ENCODE assay signal across 18 mouse cellular contexts in genomic region chr14:99159940-99160339, GRCm38 (mm10).
DNase-seq lines count a peak whose midpoint lies in the region; ATAC-seq lines count a peak whose summit lies in the region.
"Had no signal": no experiment of that assay in that cellular context is flagged by ENCODE, and none has a peak within 500 bp of the region (broad histone marks: within the 10 kb centered on the region; RNA-seq: fewer than 3 reads in every experiment).

No protein-coding gene starts in this region.

- ATAC-seq in hindbrain, embryonic 14.5 days (ENCODE audit: low FRiP score), result peak; percentile 60; the same call in 1 of the 2 replicates
- no peak for ATAC-seq in hindbrain, embryonic 12.5 days (ENCODE audit: low FRiP score)
- 0 out of 2 replicates have a peak, but pooled peaks have one; percentile 44 for ATAC-seq in neural tube, embryonic 12.5 days (ENCODE audit: low FRiP score, low read depth)
- peak; percentile 80; the same call in 1 of the 2 replicates for ATAC-seq in midbrain, embryonic 13.5 days
- 0 out of 2 replicates have a peak, but pooled peaks have one; percentile 50 for ATAC-seq in neural tube, embryonic 15.5 days (ENCODE audit: low FRiP score)
- ATAC-seq in megakaryocyte-erythroid progenitor cell, adult 5-6 weeks (replicated peaks; ENCODE audit: low FRiP score, low TSS enrichment, poor library complexity, severe bottlenecking), result no peak
- ATAC-seq: intestine, postnatal 0 days; liver, postnatal 0 days had no signal

- H3K4me2 ChIP-seq in hindbrain, embryonic 14.5 days (replicated peaks), result no peak overlapping the region
- no peak overlapping the region for H3K4me2 ChIP-seq in hindbrain, embryonic 12.5 days (replicated peaks)
- H3K4me2 ChIP-seq in neural tube, embryonic 12.5 days (replicated peaks), result no peak overlapping the region
- no peak overlapping the region for H3K4me2 ChIP-seq in midbrain, embryonic 13.5 days (replicated peaks)
- no peak overlapping the region for H3K4me2 ChIP-seq in neural tube, embryonic 15.5 days
- H3K4me2 ChIP-seq: embryonic facial prominence, embryonic 12.5 days; heart, embryonic 15.5 days; hindbrain, embryonic 15.5 days had no signal

- no peaks in the 10 kb centered on the region for H3K27me3 ChIP-seq in hindbrain, embryonic 14.5 days (ENCODE audit: control insufficient read depth, insufficient read depth, low read length)
- no peaks in the 10 kb centered on the region for H3K27me3 ChIP-seq in hindbrain, embryonic 12.5 days
- no peaks in the 10 kb centered on the region for H3K27me3 ChIP-seq in neural tube, embryonic 12.5 days (replicated peaks)
- H3K27me3 ChIP-seq in midbrain, embryonic 13.5 days, result no peaks in the 10 kb centered on the region
- H3K27me3 ChIP-seq in neural tube, embryonic 15.5 days (replicated peaks), result no peaks in the 10 kb centered on the region
- H3K27me3 ChIP-seq: embryonic facial prominence, embryonic 12.5 days; heart, embryonic 15.5 days; hindbrain, embryonic 15.5 days had no signal

- no peaks in the 10 kb centered on the region for H3K9me3 ChIP-seq in hindbrain, embryonic 14.5 days (ENCODE audit: control insufficient read depth, low read length)
- H3K9me3 ChIP-seq in hindbrain, embryonic 12.5 days (replicated peaks), result no peaks in the 10 kb centered on the region
- no peaks in the 10 kb centered on the region for H3K9me3 ChIP-seq in neural tube, embryonic 12.5 days
- no peaks in the 10 kb centered on the region for H3K9me3 ChIP-seq in midbrain, embryonic 13.5 days
- H3K9me3 ChIP-seq in neural tube, embryonic 15.5 days (replicated peaks), result no peaks in the 10 kb centered on the region
- H3K9me3 ChIP-seq: embryonic facial prominence, embryonic 12.5 days; heart, embryonic 15.5 days; hindbrain, embryonic 15.5 days; limb, embryonic 10.5 days had no signal

- 56% methylated on average over 6 of the region's 6 CpGs for WGBS in hindbrain, embryonic 14.5 days
- WGBS in hindbrain, embryonic 12.5 days, result 58% methylated on average over 6 of the region's 6 CpGs
- WGBS in neural tube, embryonic 12.5 days, result 53% methylated on average over 6 of the region's 6 CpGs
- WGBS in midbrain, embryonic 13.5 days, result 48% methylated on average over 6 of the region's 6 CpGs
- WGBS in neural tube, embryonic 15.5 days, result 52% methylated on average over 6 of the region's 6 CpGs

- no peak overlapping the region for H3K27ac ChIP-seq in hindbrain, embryonic 14.5 days
- H3K27ac ChIP-seq in hindbrain, embryonic 12.5 days, result no peak overlapping the region
- no peak overlapping the region for H3K27ac ChIP-seq in neural tube, embryonic 12.5 days
- no peak overlapping the region for H3K27ac ChIP-seq in midbrain, embryonic 13.5 days
- H3K27ac ChIP-seq in neural tube, embryonic 15.5 days (replicated peaks), result no peak overlapping the region
- H3K27ac ChIP-seq: embryonic facial prominence, embryonic 12.5 days; heart, adult 2 months; heart, embryonic 15.5 days; hindbrain, embryonic 15.5 days; limb, embryonic 10.5 days had no signal

- H3K4me1 ChIP-seq in hindbrain, embryonic 14.5 days (replicated peaks; ENCODE audit: control insufficient read depth, insufficient read depth, low read length), result no peaks in the 10 kb centered on the region
- no peaks in the 10 kb centered on the region for H3K4me1 ChIP-seq in hindbrain, embryonic 12.5 days
- no peaks in the 10 kb centered on the region for H3K4me1 ChIP-seq in neural tube, embryonic 12.5 days
- no peaks in the 10 kb centered on the region for H3K4me1 ChIP-seq in midbrain, embryonic 13.5 days (replicated peaks)
- no peaks in the 10 kb centered on the region for H3K4me1 ChIP-seq in neural tube, embryonic 15.5 days
- H3K4me1 ChIP-seq: embryonic facial prominence, embryonic 12.5 days; heart, embryonic 15.5 days; hindbrain, embryonic 15.5 days; limb, embryonic 10.5 days had no signal

- H3K4me3 ChIP-seq in hindbrain, embryonic 14.5 days (replicated peaks; ENCODE audit: low read length), result no peak overlapping the region
- no peak overlapping the region for H3K4me3 ChIP-seq in hindbrain, embryonic 12.5 days
- no peak overlapping the region for H3K4me3 ChIP-seq in neural tube, embryonic 12.5 days
- no peak overlapping the region for H3K4me3 ChIP-seq in midbrain, embryonic 13.5 days (replicated peaks)
- no peak overlapping the region for H3K4me3 ChIP-seq in neural tube, embryonic 15.5 days (replicated peaks)
- H3K4me3 ChIP-seq: embryonic facial prominence, embryonic 12.5 days; erythroblast, embryonic 14.5 days; heart, adult 2 months; heart, embryonic 15.5 days; hindbrain, embryonic 15.5 days; limb, embryonic 10.5 days had no signal

- no peak overlapping the region for H3K9ac ChIP-seq in hindbrain, embryonic 14.5 days
- no peak overlapping the region for H3K9ac ChIP-seq in hindbrain, embryonic 12.5 days
- H3K9ac ChIP-seq in neural tube, embryonic 12.5 days, result no peak overlapping the region
- H3K9ac ChIP-seq in midbrain, embryonic 13.5 days (replicated peaks), result no peak overlapping the region
- H3K9ac ChIP-seq in neural tube, embryonic 15.5 days (replicated peaks), result no peak overlapping the region
- H3K9ac ChIP-seq: embryonic facial prominence, embryonic 12.5 days; heart, embryonic 15.5 days; hindbrain, embryonic 15.5 days; liver, postnatal 0 days had no signal

- peaks cover 19% of the 10 kb centered on the region for H3K36me3 ChIP-seq in hindbrain, embryonic 14.5 days (replicated peaks; ENCODE audit: control insufficient read depth, insufficient read depth)
- peaks cover 3% of the 10 kb centered on the region; the same call in 1 of the 2 replicates for H3K36me3 ChIP-seq in hindbrain, embryonic 12.5 days
- H3K36me3 ChIP-seq in neural tube, embryonic 12.5 days, result peaks cover 12% of the 10 kb centered on the region; the same call in 1 of the 2 replicates
- H3K36me3 ChIP-seq in midbrain, embryonic 13.5 days, result peaks cover 16% of the 10 kb centered on the region
- H3K36me3 ChIP-seq in neural tube, embryonic 15.5 days, result 0 out of 2 replicates have a peak, but pooled peaks cover 13% of the 10 kb centered on the region

- no peak for DNase-seq in hindbrain, embryonic 14.5 days (ENCODE audit: low spot score)
- no peak for DNase-seq in neural tube, embryonic 10.5 days (ENCODE audit: extremely low spot score, low spot score)
- no peak for DNase-seq in gastrocnemius, postnatal 10 days
- DNase-seq: cerebellum, adult 8-10 months; heart, adult 2 months; liver, postnatal 0 days; thymus, postnatal 14 days had no signal

Comparison
In these comparisons a context has a peak if more than half of its experiments do, and no peak if none do; other contexts are left out.
1. ATAC-seq: peak in hindbrain, embryonic 14.5 days (single experiment), neural tube, embryonic 12.5 days (single experiment), midbrain, embryonic 13.5 days (single experiment) and neural tube, embryonic 15.5 days (single experiment); none in hindbrain, embryonic 12.5 days (single experiment) and megakaryocyte-erythroid progenitor cell, adult 5-6 weeks (single experiment).